In genomic region chr4:129211461-129211860, GRCm38 (mm10) we compare ENCODE assay signal across 18 mouse cellular contexts. TPM values are rescaled to one million over a fixed set of nuclear protein-coding genes. Genes with fewer than 3 reads are reported as not detected.
A peak's percentile ranks its signal among the peaks of the same experiment; 100 is the strongest.
DNase-seq lines count a peak whose midpoint lies in the region; ATAC-seq and TF ChIP-seq lines count a peak whose summit lies in the region.
"Had no signal": no experiment of that assay in that cellular context is flagged by ENCODE, and none has a peak within 500 bp of the region (broad histone marks: within the 10 kb centered on the region; RNA-seq: fewer than 3 reads in every experiment).

No protein-coding gene starts in this region.

- no peak overlapping the region for H3ac ChIP-seq in C2C12 (ENCODE audit: control insufficient read depth, insufficient read length, low read depth)

- H3K79me2 ChIP-seq in C2C12 (ENCODE audit: control insufficient read depth, insufficient read depth), result no peaks in the 10 kb centered on the region

- no peak for TF ChIP-seq CTCF in C2C12 (IDR thresholded peaks at IDR 0.05; ENCODE audit: control insufficient read depth, insufficient read depth, insufficient read length)

- no peak overlapping the region for H3K4me3 ChIP-seq in C2C12 (ENCODE audit: insufficient read depth, poor library complexity, severe bottlenecking)
- no peak overlapping the region for H3K4me3 ChIP-seq in midbrain, embryonic 10.5 days
- H3K4me3 ChIP-seq: forebrain, embryonic 13.5 days; hindbrain, embryonic 15.5 days; liver, embryonic 12.5 days; midbrain, embryonic 15.5 days had no signal

- no peaks in the 10 kb centered on the region for H3K9me3 ChIP-seq in midbrain, embryonic 10.5 days (replicated peaks)
- H3K9me3 ChIP-seq: forebrain, embryonic 13.5 days; hindbrain, embryonic 15.5 days; liver, embryonic 12.5 days; midbrain, embryonic 15.5 days had no signal

- WGBS in midbrain, embryonic 10.5 days, result 88% methylated on average over 4 of the region's 4 CpGs

- H3K79me3 ChIP-seq in C2C12 (ENCODE audit: low read depth), result no peaks in the 10 kb centered on the region

- intact Hi-C loops in heart, postnatal 14 days (cut with DNase I), result loop anchor here (1.0 to 10.0 kb wide), 2 partner anchors 65 to 243 kb away; no protein-coding TSS in a partner anchor

- no peak overlapping the region for H3K27ac ChIP-seq in midbrain, embryonic 10.5 days (replicated peaks)
- H3K27ac ChIP-seq: forebrain, embryonic 13.5 days; hindbrain, embryonic 15.5 days; liver, embryonic 12.5 days; midbrain, embryonic 15.5 days had no signal

- ATAC-seq in megakaryocyte-erythroid progenitor cell, adult 5-6 weeks (replicated peaks; ENCODE audit: low FRiP score, low TSS enrichment, poor library complexity, severe bottlenecking), result no peak
- ATAC-seq: forebrain, embryonic 13.5 days; liver, embryonic 12.5 days; midbrain, embryonic 15.5 days had no signal

- no peaks in the 10 kb centered on the region for H3K4me1 ChIP-seq in midbrain, embryonic 10.5 days
- H3K4me1 ChIP-seq: forebrain, embryonic 13.5 days; hindbrain, embryonic 15.5 days; liver, embryonic 12.5 days; midbrain, embryonic 15.5 days had no signal

- peak; percentile 32 to 42 for DNase-seq in adrenal gland, postnatal 36 days
- no peak for DNase-seq in adrenal gland, adult 8-10 months
- peak; percentile 65 for DNase-seq in kidney, postnatal 10 days
- DNase-seq in kidney, postnatal 14 days, result no peak
- peak; percentile 58 to 75 for DNase-seq in heart, postnatal 14 days
- no peak for DNase-seq in midbrain, embryonic 10.5 days (ENCODE audit: low spot score)
- DNase-seq: B cell, adult 2 months; cerebellum, adult 2 months; kidney, adult 11 months; kidney, postnatal 36 days; right cerebral cortex, postnatal 4 days; thymus, postnatal 4 days had no signal

- H3K27me3 ChIP-seq in C2C12 (ENCODE audit: control insufficient read depth, insufficient read depth, insufficient read length), result no peaks in the 10 kb centered on the region
- H3K27me3 ChIP-seq in midbrain, embryonic 10.5 days (ENCODE audit: low read depth, poor library complexity, severe bottlenecking), result no peaks in the 10 kb centered on the region
- H3K27me3 ChIP-seq: forebrain, embryonic 13.5 days; hindbrain, embryonic 15.5 days; liver, embryonic 12.5 days; midbrain, embryonic 15.5 days had no signal

- H3K36me3 ChIP-seq in C2C12 (ENCODE audit: control insufficient read depth, insufficient read depth), result peaks cover 89% of the 10 kb centered on the region
- H3K36me3 ChIP-seq in midbrain, embryonic 10.5 days, result peaks cover 98% of the 10 kb centered on the region

TF ChIP-seq in C2C12, 6 proteins besides CTCF, POLR2A, EP300 and RAD21:
- no peak for TF ChIP-seq USF1 (IDR thresholded peaks at IDR 0.05; ENCODE audit: low read depth)
- TF ChIP-seq MYOD1 (IDR thresholded peaks at IDR 0.05; ENCODE audit: control insufficient read depth, insufficient read length, low read depth), result peak; percentile 57
- TF ChIP-seq FOSL1 (IDR thresholded peaks at IDR 0.05; ENCODE audit: insufficient read depth, low read length, poor library complexity, severe bottlenecking), result no peak

RNA-seq across cellular contexts. Expression of gene Yars, which starts 21.9 kb away (rescaled TPM):
- total RNA-seq in adrenal gland, postnatal 36 days (2021), result 100 to 1,000 TPM in 1 of 2 experiments, 10 to 100 TPM in 1; 95.2 to 102 TPM
- 100 to 1,000 TPM in 1 of 4 experiments, 10 to 100 TPM in 3; 83.3 to 108 (median 89.0) TPM for total RNA-seq in adrenal gland, adult 8-10 months (2022)
- polyA plus RNA-seq in C2C12 (2012; fragmentation: generic; extraction: Trizol), result 105 TPM
- 10 to 100 TPM; 26.5 to 30.5 TPM for total RNA-seq in heart, postnatal 14 days (2021)
- 107 and 111 TPM in 2 replicates for polyA plus RNA-seq in midbrain, embryonic 10.5 days (2016; fragmentation: Nextera tagmentation; extraction: Ambion mirVana)
- total RNA-seq in megakaryocyte-erythroid progenitor cell, adult 5-6 weeks (2014; fragmentation: Nextera tagmentation), result 54.8 and 56.6 TPM in 2 replicates
- 45.5 and 46.2 TPM in 2 replicates for total RNA-seq in megakaryocyte-erythroid progenitor cell, adult 5-6 weeks (2017)

RNA-seq across cellular contexts. Expression of gene S100pbp, which starts 21.9 kb away (rescaled TPM):
- total RNA-seq in adrenal gland, postnatal 36 days (2021), result 10 to 100 TPM; 23.1 to 23.6 TPM
- 10 to 100 TPM; 21.7 to 31.7 (median 25.4) TPM for total RNA-seq in adrenal gland, adult 8-10 months (2022)
- 8.1 TPM for polyA plus RNA-seq in C2C12 (2012; fragmentation: generic; extraction: Trizol)
- 10 to 100 TPM; 16.7 to 17.7 TPM for total RNA-seq in heart, postnatal 14 days (2021)
- polyA plus RNA-seq in midbrain, embryonic 10.5 days (2016; fragmentation: Nextera tagmentation; extraction: Ambion mirVana), result 28.2 and 28.8 TPM in 2 replicates
- total RNA-seq in megakaryocyte-erythroid progenitor cell, adult 5-6 weeks (2014; fragmentation: Nextera tagmentation), result 33.7 and 36.6 TPM in 2 replicates
- total RNA-seq in megakaryocyte-erythroid progenitor cell, adult 5-6 weeks (2017), result 9.9 and 26.8 TPM in 2 replicates

RNA-seq across cellular contexts. Expression of gene C77080, which starts 49.7 kb away (rescaled TPM):
- total RNA-seq in adrenal gland, postnatal 36 days (2021), result 10 to 100 TPM; 15.6 to 19.5 TPM
- total RNA-seq in adrenal gland, adult 8-10 months (2022), result 10 to 100 TPM; 23.9 to 44.8 (median 34.4) TPM
- 30.1 TPM for polyA plus RNA-seq in C2C12 (2012; fragmentation: generic; extraction: Trizol)
- 1 to 10 TPM; 4.8 to 5.7 TPM for total RNA-seq in heart, postnatal 14 days (2021)
- polyA plus RNA-seq in midbrain, embryonic 10.5 days (2016; fragmentation: Nextera tagmentation; extraction: Ambion mirVana), result 2.7 and 3.7 TPM in 2 replicates
- 0.20 and 0.45 TPM in 2 replicates for total RNA-seq in megakaryocyte-erythroid progenitor cell, adult 5-6 weeks (2014; fragmentation: Nextera tagmentation)
- total RNA-seq in megakaryocyte-erythroid progenitor cell, adult 5-6 weeks (2017), result 0.11 TPM in 1 of 2 replicates, not detected in the other

Comparison
In these comparisons a context has a peak if more than half of its experiments do, and no peak if none do; other contexts are left out.
1. DNase-seq: peak in adrenal gland, postnatal 36 days (2 of 2), kidney, postnatal 10 days (single experiment) and heart, postnatal 14 days (2 of 2); none in adrenal gland, adult 8-10 months (single experiment), kidney, postnatal 14 days (single experiment) and midbrain, embryonic 10.5 days (single experiment).
2. RNA of gene C77080, which starts 49.7 kb away (total RNA-seq): 23.9 to 44.8 TPM in adrenal gland, adult 8-10 months, 15.6 to 19.5 TPM in adrenal gland, postnatal 36 days and 4.8 to 5.7 TPM in heart, postnatal 14 days; 0.11 to 0.45 TPM in megakaryocyte-erythroid progenitor cell, adult 5-6 weeks; every median in the first group is over 4 times any median in the second.